Mouse (Mus musculus) gastrocnemius, postnatal 25 days (tissue): Measurements from ENCODE around the gene Trpv6. TPM values are rescaled to one million over a fixed set of nuclear protein-coding genes. Genes with fewer than 3 reads are reported as not detected.

Experiments used
- DNase-seq: peaks from one replicate; pipeline ENCODE4 v3.0.0; 2022
- total RNA-seq, 2 experiments: library from RNA; stranded (reverse); gene quantifications; 1 replicate in 1 of 2; 2 replicates in 1 of 2; pipeline ENCODE4 v1.2.3; 2021

The Trpv6 gene
- total RNA-seq, 2 experiments from 2014 or later = not detected

- no peak for DNase-seq
Observed at GRCm38 (mm10) chr6:41621241-41621990, 14.8 kb downstream of the Trpv6 start.

- DNase-seq = no peak
Observed at GRCm38 (mm10) chr6:41620173-41620798, 15.9 kb downstream of the Trpv6 start.

- no peak for DNase-seq
Observed at GRCm38 (mm10) chr6:41607637-41608036, 28.6 kb downstream of the Trpv6 start.

DNA sequence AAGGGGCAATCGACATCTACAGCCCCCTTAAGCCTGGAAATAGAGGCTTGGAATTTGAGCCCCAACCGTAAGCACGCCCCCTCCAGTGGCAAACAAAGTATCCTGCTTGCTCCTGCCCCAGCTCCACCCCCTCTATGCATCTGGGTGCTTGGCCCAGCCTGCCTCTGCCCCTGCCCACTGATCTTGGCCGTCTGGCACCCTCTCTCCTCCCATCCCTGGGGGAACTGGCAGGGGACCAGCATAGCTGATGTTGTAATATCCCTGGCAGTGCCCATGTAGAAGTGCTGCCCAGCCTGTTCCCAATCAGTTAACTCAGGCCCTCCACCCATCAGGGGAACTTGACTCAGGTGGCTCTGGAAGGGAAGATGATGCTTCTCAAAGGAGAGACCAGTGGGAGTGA lies 30.0 kb downstream of the Trpv6 start:
- DNase-seq = peak; percentile 30

- no peak for DNase-seq
Observed at GRCm38 (mm10) chr6:41605794-41606104, 30.5 kb downstream of the Trpv6 start.

GRCm38 (mm10) chr6:41605061-41605793 lies 31.0 kb downstream of the Trpv6 start, which contains the start of gene Ephb6:
Ephb6 (plus strand) TSS chr6:41605482.
- peak; percentile 69 for DNase-seq

- DNase-seq = no peak
Observed at GRCm38 (mm10) chr6:41604401-41605050, 31.7 kb downstream of the Trpv6 start.

DNA sequence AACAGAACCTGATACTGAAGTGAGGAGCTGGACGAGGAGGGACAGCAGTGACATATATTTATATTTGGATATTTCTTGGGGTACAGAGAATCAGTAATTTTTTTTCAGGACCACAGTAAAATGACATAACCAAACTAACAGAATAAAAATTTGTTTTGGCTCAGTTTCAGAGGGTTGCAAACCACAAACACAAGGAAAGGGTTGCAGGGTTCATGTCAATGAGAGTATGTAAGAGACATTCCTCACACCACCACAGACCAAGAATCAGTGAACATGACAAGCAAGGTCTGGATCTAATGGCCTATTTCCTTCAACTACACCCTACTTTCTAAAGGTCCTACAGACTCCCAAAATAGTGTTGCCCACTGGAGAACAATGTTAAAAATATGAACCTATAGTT lies 54.0 kb downstream of the Trpv6 start:
- no peak for DNase-seq

DNA sequence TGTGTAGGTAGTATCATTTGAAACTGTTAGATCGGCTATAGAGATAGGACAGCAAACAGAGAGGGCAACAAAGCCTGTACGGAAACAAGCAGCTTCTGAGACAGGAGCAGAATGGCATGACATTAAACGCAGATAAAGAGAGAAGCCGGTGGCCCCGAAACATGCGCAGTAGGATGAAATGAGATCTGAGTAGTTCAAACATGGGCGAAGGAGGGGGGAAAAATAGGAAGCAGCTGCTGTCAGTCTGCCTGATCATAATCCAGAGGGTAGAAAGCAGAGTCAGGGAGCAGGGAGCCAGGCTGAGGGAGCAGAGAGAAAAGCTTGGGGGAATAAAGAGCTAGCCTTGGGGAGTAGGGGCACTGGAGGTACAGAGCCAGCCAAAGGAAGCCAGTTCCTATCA lies 54.9 kb downstream of the Trpv6 start:
- DNase-seq = no peak

GRCm38 (mm10) chr6:41577297-41577696 lies 58.9 kb downstream of the Trpv6 start:
- no peak for DNase-seq

- DNase-seq = no peak
Observed at GRCm38 (mm10) chr6:41576526-41577097, 59.6 kb downstream of the Trpv6 start.

Other genes starting within 250 kb of the Trpv6 start
- not detected for gene Gm5771, start 244.0 kb downstream of the Trpv6 start, total RNA-seq
- gene Gm10334, start 190.3 kb downstream of the Trpv6 start, total RNA-seq = not detected
- gene Prss1, start 177.5 kb downstream of the Trpv6 start, total RNA-seq = not detected
- gene Prss2, start 114.6 kb downstream of the Trpv6 start, total RNA-seq = not detected
- gene Ephb6, start 30.9 kb downstream of the Trpv6 start, total RNA-seq = 1 to 10 TPM; 1.2 to 1.6 TPM
- not detected for gene Trpv5, start 44.4 kb upstream of the Trpv6 start, total RNA-seq
- not detected for gene Llcfc1, start 48.0 kb upstream of the Trpv6 start, total RNA-seq
- not detected for gene Kel, start 67.9 kb upstream of the Trpv6 start, total RNA-seq
- gene Olfr459, start 138.8 kb upstream of the Trpv6 start, total RNA-seq = not detected
- gene Pip, start 211.1 kb upstream of the Trpv6 start, total RNA-seq = not detected
- not detected for gene Sval2, start 216.6 kb upstream of the Trpv6 start, total RNA-seq